Mouse (Mus musculus) kidney, adult 18-20 months (tissue): ENCODE results near the gene Mbd5.
A peak's percentile ranks its signal among the peaks of the same experiment; 100 is the strongest.

Experiments
- DNase-seq: peaks from one replicate; pipeline ENCODE4 v3.0.0; 2021

Mbd5 gene

GRCm38 (mm10) chr2:49354066-49354465, 404.8 kb downstream of the Mbd5 start:
- no peak for DNase-seq

- no peak for DNase-seq
These were observed 406.6 kb downstream of the Mbd5 start for GRCm38 (mm10) chr2:49355867-49356266.

GRCm38 (mm10) chr2:49358128-49358814, 409.0 kb downstream of the Mbd5 start:
- DNase-seq: no peak

- DNase-seq: peak; percentile 74
These were observed 409.7 kb downstream of the Mbd5 start for GRCm38 (mm10) chr2:49358839-49359520.

DNA sequence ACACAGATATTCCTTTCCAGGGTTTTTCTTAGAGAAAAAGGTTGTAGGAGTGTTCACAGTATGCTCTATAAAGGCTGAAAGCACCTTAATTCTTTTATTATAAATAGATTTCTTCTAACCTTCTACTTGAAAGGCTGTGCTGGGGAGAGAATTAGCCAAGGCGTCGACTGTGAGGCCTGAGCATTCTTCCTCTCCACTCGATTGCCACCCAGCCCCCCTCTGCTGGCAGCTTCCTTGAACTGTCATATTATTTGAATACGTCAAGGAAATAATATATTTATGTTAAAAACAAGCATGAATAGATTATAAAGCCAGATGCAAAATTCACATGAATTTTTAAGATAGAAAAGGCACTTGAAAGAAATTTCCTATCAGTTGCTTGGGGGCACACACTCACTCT, 410.4 kb downstream of the Mbd5 start:
- DNase-seq: no peak

GRCm38 (mm10) chr2:49364546-49364945, 415.2 kb downstream of the Mbd5 start:
- no peak for DNase-seq

DNA sequence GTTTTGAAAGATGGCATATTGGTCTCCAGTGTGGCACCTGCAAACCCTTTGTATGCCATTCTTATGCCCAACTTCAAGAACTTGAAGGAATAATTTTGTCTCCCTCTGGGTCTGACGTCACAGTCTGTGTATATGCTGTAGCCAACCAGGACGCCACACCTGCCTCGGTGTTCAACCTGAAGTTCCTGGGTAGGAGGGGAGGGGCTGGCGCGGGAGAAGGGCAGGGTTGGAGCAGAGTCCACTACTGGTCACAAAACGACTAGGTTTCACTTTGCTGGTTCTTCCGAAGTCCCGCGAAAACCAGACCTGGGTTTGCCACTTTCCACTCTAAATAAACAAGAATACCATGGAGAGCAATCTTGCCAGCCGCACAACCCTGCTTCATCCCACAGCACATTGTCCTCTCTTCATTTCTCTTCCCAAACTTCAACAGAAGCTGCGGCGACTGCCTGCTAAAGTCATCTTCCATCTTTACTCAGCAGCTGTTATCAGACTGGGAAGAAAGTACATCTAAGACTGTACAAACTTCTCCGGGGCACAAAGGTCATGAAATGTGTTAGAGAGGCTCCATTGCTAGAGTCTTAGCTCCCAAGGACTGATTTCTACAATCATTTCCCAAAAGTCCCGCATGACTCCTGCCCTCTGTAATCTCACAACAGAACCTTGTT, 417.7 kb downstream of the Mbd5 start:
- no peak for DNase-seq

- no peak for DNase-seq
These were observed 418.2 kb downstream of the Mbd5 start for GRCm38 (mm10) chr2:49367546-49367917.

DNA sequence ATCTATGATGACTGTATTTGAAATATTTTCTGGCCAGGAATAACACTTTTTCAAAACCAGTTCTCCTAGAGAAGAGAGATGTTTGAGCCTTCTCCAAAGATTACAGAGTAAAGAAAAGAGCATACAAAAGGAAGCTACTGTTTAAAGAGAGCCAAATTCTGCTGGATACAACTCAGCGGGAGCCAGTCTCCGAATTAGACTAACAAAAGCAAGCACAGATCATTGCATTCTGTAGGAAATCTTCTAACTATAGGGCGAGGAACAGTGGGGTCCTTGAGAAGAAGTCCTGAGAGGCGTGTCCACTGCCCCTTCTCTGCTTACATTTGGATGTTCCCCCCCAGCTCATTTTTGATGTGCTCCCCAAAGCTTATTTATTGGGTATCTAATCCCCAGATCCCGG, 422.3 kb downstream of the Mbd5 start:
- no peak for DNase-seq

- no peak for DNase-seq
These were observed 423.3 kb downstream of the Mbd5 start for GRCm38 (mm10) chr2:49372586-49372985.
